In genomic region chr4:150230460-150231407, GRCm38 (mm10) we compare ENCODE assay signal across 9 mouse cellular contexts. TPM values are rescaled to one million over a fixed set of nuclear protein-coding genes. Genes with fewer than 3 reads are reported as not detected.
DNase-seq lines count a peak whose midpoint lies in the region; ATAC-seq and TF ChIP-seq lines count a peak whose summit lies in the region.
"Had no signal": no experiment of that assay in that cellular context is flagged by ENCODE, and none has a peak within 500 bp of the region (broad histone marks: within the 10 kb centered on the region; RNA-seq: fewer than 3 reads in every experiment).

No protein-coding gene starts in this region.

- no peak for DNase-seq in heart, postnatal 36 days
- DNase-seq in brain, adult 2 months (ENCODE audit: low read depth, low spot score): peak; percentile 90
- DNase-seq in gastrocnemius, adult 2 months: peak; percentile 88
- DNase-seq in kidney, postnatal 4 days: peak; percentile 46 to 65
- DNase-seq in skeletal muscle tissue, adult 2 months (ENCODE audit: low read depth, low spot score): peak; percentile 93
- no peak for DNase-seq in adipocyte (ENCODE audit: low spot score)
- DNase-seq in thymus, postnatal 4 days: no peak

- H3K27ac ChIP-seq in heart, embryonic 13.5 days (replicated peaks): peak overlapping the region; percentile 79
- H3K27ac ChIP-seq in gastrocnemius, adult 2 months: peak overlapping the region; percentile 89

- intact Hi-C loops in heart, postnatal 36 days (cut with DNase I): no loop called here
- intact Hi-C loops in gastrocnemius, adult 2 months (cut with DNase I): loop anchor here (10.0 kb wide), 1 partner anchor 226 kb away; the partner anchor contains the start of gene H6pd

- no peaks in the 10 kb centered on the region for H3K27me3 ChIP-seq in heart, embryonic 13.5 days (replicated peaks)

- peak overlapping the region; percentile 45 for H3K4me2 ChIP-seq in heart, embryonic 13.5 days

- WGBS in heart, embryonic 13.5 days: 14% methylated on average over 21 of the region's 21 CpGs

- no peak for ATAC-seq in heart, embryonic 13.5 days (ENCODE audit: extremely low read depth, insufficient number of reproducible peaks, low FRiP score, low TSS enrichment)

- peaks cover 63% of the 10 kb centered on the region for H3K4me1 ChIP-seq in heart, embryonic 13.5 days

- no peak overlapping the region for H3K4me3 ChIP-seq in heart, embryonic 13.5 days
- peak overlapping the region; percentile 7 for H3K4me3 ChIP-seq in gastrocnemius, adult 2 months

- H3K9ac ChIP-seq in heart, embryonic 13.5 days: peak overlapping the region; percentile 69

- peak; percentile 37 for TF ChIP-seq CTCF in gastrocnemius, adult 2 months (IDR thresholded peaks at IDR 0.05)

- no peaks in the 10 kb centered on the region for H3K36me3 ChIP-seq in heart, embryonic 13.5 days

- no peaks in the 10 kb centered on the region for H3K9me3 ChIP-seq in heart, embryonic 13.5 days

RNA-seq across cellular contexts. Expression of gene Eno1, which starts 5.8 kb away (rescaled TPM):
- polyA plus RNA-seq in heart, embryonic 13.5 days (2015; fragmentation: Nextera tagmentation; extraction: Ambion mirVana): 1,911 and 2,064 TPM in 2 replicates
- 100 to 1,000 TPM; 106 to 108 TPM for total RNA-seq in heart, postnatal 36 days (2021)
- 10 to 100 TPM; 68.1 to 92.0 TPM for total RNA-seq in gastrocnemius, adult 2 months (2021)

RNA-seq across cellular contexts. Expression of gene Car6, which starts 29.6 kb away (rescaled TPM):
- polyA plus RNA-seq in heart, embryonic 13.5 days (2015; fragmentation: Nextera tagmentation; extraction: Ambion mirVana): not detected in 2 replicates
- total RNA-seq in heart, postnatal 36 days (2021): not detected
- total RNA-seq in gastrocnemius, adult 2 months (2021): not detected
- polyA plus RNA-seq: small intestine, adult 2 months had no signal

RNA-seq across cellular contexts. Expression of gene Rere, which starts 50.7 kb away (rescaled TPM):
- 18.1 and 19.9 TPM in 2 replicates for polyA plus RNA-seq in heart, embryonic 13.5 days (2015; fragmentation: Nextera tagmentation; extraction: Ambion mirVana)
- 10 to 100 TPM; 51.5 to 52.0 TPM for total RNA-seq in heart, postnatal 36 days (2021)
- 10 to 100 TPM; 71.3 to 95.7 TPM for total RNA-seq in gastrocnemius, adult 2 months (2021)

Comparison
In these comparisons a context has a peak if more than half of its experiments do, and no peak if none do; other contexts are left out.
1. DNase-seq: peak in brain, adult 2 months (single experiment), gastrocnemius, adult 2 months (single experiment), kidney, postnatal 4 days (2 of 2) and skeletal muscle tissue, adult 2 months (single experiment); none in heart, postnatal 36 days (0 of 2), adipocyte (single experiment) and thymus, postnatal 4 days (single experiment).